Mouse (Mus musculus) cortical plate, adult 2 months (tissue): ENCODE data around the gene Fam189a1.

ENCODE experiments used
- CTCF ChIP-seq: fragments of 200-500 bp; IDR thresholded peaks from 2 replicates; pipeline ENCODE4 v1.5.1; 2011; ENCODE audit warnings: mild to moderate bottlenecking, control low read depth, low read length; ENCODE audit not compliant: insufficient read depth; ENCODE audit errors: extremely low read depth
- POLR2A ChIP-seq: fragments of 200-500 bp; IDR thresholded peaks from 2 replicates; pipeline ENCODE4 v1.6.1; 2011; ENCODE audit warnings: mild to moderate bottlenecking, low read length, control low read depth; ENCODE audit not compliant: insufficient read depth; ENCODE audit errors: extremely low read depth

- TF ChIP-seq CTCF (no peak), POLR2A (no peak)
Measured at GRCm38 (mm10) chr7:64988015-64988414, 168.4 kb downstream of the Fam189a1 start.
